Mouse (Mus musculus) frontal cortex, postnatal 10 days (tissue): ENCODE measurements around the gene Slc25a41.

Source experiments
- DNase-seq, 2 experiments: peaks; one replicate each; pipeline ENCODE4 v3.0.0; 2022; ENCODE audit warnings: low spot score in 2 of 2, mixed read lengths in 1 of 2

The Slc25a41 gene

GRCm38 (mm10) chr17:56990966-56991365 lies 50.5 kb downstream of the Slc25a41 start:
- DNase-seq: peak in 1 of 2 experiments; percentile 4

DNA sequence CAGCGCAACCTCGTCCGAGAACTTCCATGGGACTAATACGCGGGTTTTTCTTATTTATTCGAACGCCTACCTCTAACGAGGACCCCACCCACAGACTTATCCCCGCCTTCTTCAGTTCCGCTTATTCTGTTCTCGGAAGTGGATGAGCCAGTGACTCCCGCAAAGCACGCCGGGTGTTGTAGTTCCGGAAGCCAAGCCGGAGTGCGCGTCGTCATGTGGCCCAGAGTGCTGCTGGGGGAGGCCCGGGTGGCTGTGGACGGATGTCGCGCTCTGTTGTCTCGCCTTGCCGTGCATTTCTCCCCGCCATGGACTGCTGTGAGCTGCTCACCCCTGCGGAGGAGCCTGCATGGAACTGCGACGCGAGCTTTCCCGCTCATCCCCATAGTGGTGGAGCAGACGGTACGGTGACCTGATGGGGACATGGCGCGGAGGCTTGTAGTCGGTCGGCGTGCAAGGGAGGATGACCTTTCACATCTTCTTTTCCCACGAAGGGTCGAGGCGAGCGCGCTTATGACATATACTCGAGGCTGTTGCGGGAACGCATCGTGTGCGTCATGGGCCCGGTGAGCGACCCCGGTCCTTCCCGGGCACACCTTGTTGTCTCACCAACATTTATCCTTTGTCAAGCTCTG lies 51.2 kb downstream of the Slc25a41 start, which contains the start of gene Clpp:
Gene Clpp, plus strand, starts transcription at position 191 of the 632 bp plus-strand sequence.
- DNase-seq: peak; percentile 90 to 93

DNA sequence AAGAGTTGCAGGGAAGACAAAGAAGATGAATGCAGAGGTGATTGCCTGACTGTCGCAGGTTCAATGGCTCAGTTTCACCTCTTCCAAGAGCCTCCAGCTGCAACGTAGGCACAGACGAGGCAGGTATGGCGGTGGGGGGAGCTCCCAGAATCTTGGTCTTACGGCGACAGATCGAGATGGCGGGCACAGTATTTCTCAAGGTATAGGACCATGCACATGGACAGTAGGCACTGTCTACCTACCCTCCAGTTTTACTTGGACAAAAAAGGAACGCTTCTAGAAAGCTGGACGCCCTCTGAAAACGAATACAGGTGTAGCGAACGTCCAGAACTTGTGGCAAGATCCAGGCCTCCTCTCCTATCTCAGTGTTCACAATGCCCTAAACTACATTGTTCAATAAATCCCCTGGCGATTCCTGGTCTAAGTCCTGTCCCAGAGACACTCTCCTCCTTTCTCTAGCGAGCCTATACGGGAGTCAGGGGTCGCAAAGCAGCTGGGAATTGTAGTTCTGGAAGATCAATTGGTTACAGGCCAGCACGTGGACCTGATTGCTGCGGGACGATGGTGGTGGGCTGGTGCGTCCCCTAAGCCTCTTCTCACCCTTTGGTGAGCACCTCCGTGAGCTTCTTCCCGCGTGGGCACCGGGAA lies 51.9 kb downstream of the Slc25a41 start:
- DNase-seq: peak; percentile 73 to 77

- DNase-seq: peak in 1 of 2 experiments; percentile 5
Observed at GRCm38 (mm10) chr17:56988921-56989430, 52.5 kb downstream of the Slc25a41 start.

DNA sequence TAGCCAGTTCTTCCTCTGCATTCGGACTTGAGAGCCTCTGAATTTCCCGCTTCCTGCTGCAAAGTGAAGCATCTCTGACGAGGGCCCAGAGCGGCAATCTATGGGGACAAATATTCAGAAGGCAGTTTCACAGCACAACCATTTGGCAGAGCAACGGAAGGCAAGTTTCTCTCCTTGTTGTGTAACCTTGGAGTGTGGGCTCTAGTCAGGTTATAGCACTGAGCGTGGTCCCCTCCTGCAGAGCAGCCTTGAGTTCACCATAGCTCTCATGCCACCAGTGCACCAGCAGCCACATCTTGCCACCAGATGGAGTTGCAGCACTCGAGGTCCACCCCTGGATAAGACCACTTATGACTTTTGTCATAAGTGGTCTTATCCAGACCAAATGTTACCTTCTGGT lies 53.0 kb downstream of the Slc25a41 start:
- DNase-seq: peak in 1 of 2 experiments; percentile 8

GRCm38 (mm10) chr17:56986105-56986805 lies 55.2 kb downstream of the Slc25a41 start:
- no peak for DNase-seq

DNA sequence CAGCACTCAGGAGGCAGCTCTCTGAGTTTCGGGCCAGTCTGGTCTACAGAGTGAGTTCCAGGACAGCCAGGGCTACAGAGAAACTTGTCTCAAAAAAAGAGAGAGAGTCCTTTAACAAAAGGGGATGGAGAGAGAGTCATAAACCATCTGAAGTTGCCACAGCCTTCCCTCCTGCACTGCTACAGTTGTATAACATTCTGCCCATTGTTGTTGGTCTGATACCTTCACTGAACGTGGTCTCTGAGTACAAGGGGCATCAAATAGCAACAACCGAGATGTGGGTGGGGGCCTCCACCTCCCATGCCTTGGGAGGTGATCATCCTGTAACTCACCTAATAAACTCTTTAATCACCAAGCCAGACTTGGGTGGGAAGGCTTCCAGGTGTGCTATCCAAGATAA lies 55.8 kb downstream of the Slc25a41 start:
- no peak for DNase-seq

GRCm38 (mm10) chr17:56984886-56985285 lies 56.6 kb downstream of the Slc25a41 start:
- DNase-seq: no peak
